Mouse (Mus musculus) liver, embryonic 14.5 days (tissue): ENCODE results near the gene Aldoart1. TPM values are rescaled to one million over a fixed set of nuclear protein-coding genes. Genes with fewer than 3 reads are reported as not detected.

Experiments used
- ATAC-seq: fragments of 200-750 bp; cut with Nextera tagmentation; 2 replicates; pipeline ENCODE4 v1.8.0; 2017; ENCODE audit warnings: moderate number of reproducible peaks, mild to moderate bottlenecking, moderate library complexity; ENCODE audit not compliant: insufficient read depth
- DNase-seq, 3 experiments: peaks; one replicate each; pipeline ENCODE4 v3.0.0-alpha.2; 2012 to 2013; ENCODE audit warnings: low read depth in 3 of 3, low spot score in 3 of 3
- H3K27ac ChIP-seq: fragments of 300-500 bp; sonication (generic); 2 replicates; pipeline ENCODE4 v1.5.1; 2014; ENCODE audit warnings: moderate library complexity, mild to moderate bottlenecking, control low read depth, inconsistent platforms
- H3K27me3 ChIP-seq: fragments of 300-500 bp; sonication (generic); 2 replicates; pipeline ENCODE4 v1.6.1; 2014; ENCODE audit warnings: mild to moderate bottlenecking, low read length, moderate library complexity; ENCODE audit not compliant: control insufficient read depth, insufficient read depth
- H3K36me3 ChIP-seq: fragments of 300-500 bp; sonication (generic); replicated peaks from 2 replicates; pipeline ENCODE4 v1.6.1; 2014; ENCODE audit warnings: low read depth; ENCODE audit not compliant: control insufficient read depth, insufficient read depth
- H3K4me1 ChIP-seq, 2 experiments: fragments of 200-500 bp in 1 of 2; fragments of 300-500 bp in 1 of 2; sonication (generic) in 1 of 2; replicated peaks; 2 replicates each; pipeline ENCODE4 v1.6.1; 2012 to 2014; ENCODE audit warnings: antibody characterized with exemption in 1 of 2, inconsistent platforms in 1 of 2, low read length in 1 of 2; ENCODE audit not compliant: control insufficient read depth in 2 of 2, insufficient read depth in 2 of 2
- H3K4me2 ChIP-seq: fragments of 300-500 bp; sonication (generic); 2 replicates; pipeline ENCODE4 v1.6.1; 2014; ENCODE audit warnings: low read depth, mild to moderate bottlenecking, control low read depth, moderate library complexity
- H3K4me3 ChIP-seq, 2 experiments: fragments of 200-500 bp in 1 of 2; fragments of 300-500 bp in 1 of 2; sonication (generic) in 1 of 2; 2 replicates each; pipeline ENCODE4 v1.5.1; 2012 to 2014; ENCODE audit warnings: low read depth in 2 of 2, low read length in 2 of 2, mild to moderate bottlenecking in 2 of 2, control low read depth in 1 of 2, inconsistent platforms in 1 of 2, moderate library complexity in 1 of 2; ENCODE audit not compliant: insufficient read depth in 1 of 2
- H3K9ac ChIP-seq: fragments of 300-500 bp; sonication (generic); replicated peaks from 2 replicates; pipeline ENCODE4 v1.6.1; 2014; ENCODE audit warnings: mild to moderate bottlenecking, control low read depth, moderate library complexity
- H3K9me3 ChIP-seq: fragments of 300-500 bp; sonication (generic); 2 replicates; pipeline ENCODE4 v1.6.1; 2016; ENCODE audit warnings: low read length, mixed read lengths; ENCODE audit not compliant: control insufficient read depth
- CTCF ChIP-seq: IDR thresholded peaks from 2 replicates; pipeline ENCODE4 v1.5.1; 2016; ENCODE audit warnings: antibody characterized with exemption, low read depth, control low read depth
- EP300 ChIP-seq: IDR thresholded peaks from 2 replicates; pipeline ENCODE4 v1.6.1; 2016; ENCODE audit warnings: antibody characterized with exemption, low read depth
- WGBS: fragments of 180-500 bp; shearing (Covaris S2); extraction: QIAGEN DNeasy Blood & Tissue Kit; methylation state at CpG from one replicate; pipeline ENCODE4 v1.1.7; 2014; ENCODE audit not compliant: insufficient replicate concordance; 5-methylcytosine and 5-hydroxymethylcytosine counted together
- polyA plus RNA-seq, 2 experiments: library from polyadenylated mRNA; depleted of rRNA in 1 of 2; stranded (reverse) in 1 of 2; unstranded in 1 of 2; fragments of >200 nt; fragmentation: Nextera tagmentation in 1 of 2; extraction: Ambion mirVana in 1 of 2; gene quantifications; 2 replicates each; pipeline versions ENCODE4 v1.2.1 to v1.2.3; 2012 to 2014

The Aldoart1 gene
- polyA plus RNA-seq (2012; rRNA removed) (not detected in 2 replicates), polyA plus RNA-seq (2014; fragmentation: Nextera tagmentation; extraction: Ambion mirVana) (not detected in 2 replicates)

DNA sequence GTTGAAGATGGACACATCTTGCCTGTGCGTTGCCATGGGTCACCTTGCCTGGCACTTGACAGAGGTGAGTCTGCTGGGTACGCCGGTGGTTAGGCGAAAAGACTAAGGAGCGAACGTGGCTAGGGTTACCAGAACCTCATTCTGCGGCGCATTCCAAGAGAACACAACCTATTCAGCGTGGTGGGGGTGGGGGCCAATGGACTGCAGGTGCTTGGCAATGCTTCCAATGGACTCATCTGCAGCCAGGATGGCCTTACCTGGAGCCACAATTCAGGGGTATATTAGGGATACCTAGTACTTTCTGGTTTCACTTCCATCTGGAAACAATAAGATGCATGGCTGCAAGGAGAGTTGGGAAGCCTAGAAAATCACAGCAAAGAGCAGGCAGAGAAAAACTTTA lies at the start of gene Aldoart1:
Aldoart1 (minus strand) TSS at position 101 of the 400 bp plus-strand sequence.
- 73% methylated on average over 9 of the region's 9 CpGs for WGBS
- ATAC-seq: no peak
- H3K27me3 ChIP-seq: no peaks in the 10 kb centered on the region
- no peaks in the 10 kb centered on the region for H3K36me3 ChIP-seq
- TF ChIP-seq EP300: no peak
- TF ChIP-seq CTCF: no peak
- no peak within 1 kb of the TSS for H3K27ac ChIP-seq
- no peaks in the 10 kb centered on the region for H3K9me3 ChIP-seq
- no peak within 1 kb of the TSS for H3K4me3 ChIP-seq
- H3K4me2 ChIP-seq: no peak within 1 kb of the TSS
- no peak for DNase-seq
- H3K4me1 ChIP-seq: no peaks in the 10 kb centered on the region
- no peak within 1 kb of the TSS for H3K9ac ChIP-seq

DNA sequence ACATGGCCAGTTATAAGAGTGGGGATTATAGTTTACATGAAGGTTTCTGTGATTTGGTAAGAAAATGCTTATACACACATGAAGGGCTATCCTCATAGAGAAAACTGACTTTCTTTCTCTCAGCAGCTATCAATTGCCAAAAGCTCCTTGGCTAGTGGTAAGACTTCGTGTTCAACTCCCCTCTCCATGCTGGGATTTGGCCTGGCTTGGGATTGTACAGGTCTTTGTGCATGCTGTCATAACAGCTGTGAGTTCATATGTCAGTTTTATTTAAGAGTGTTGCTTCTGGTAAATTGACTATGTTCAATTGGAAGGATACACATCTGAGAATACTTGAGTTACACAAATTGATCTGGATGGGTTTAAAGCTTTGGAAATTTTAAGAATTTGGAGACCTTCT lies 49.1 kb upstream of the Aldoart1 start:
- no peak for TF ChIP-seq CTCF
- no peak for TF ChIP-seq EP300
- Histone ChIP-seq H3K4me2 (no peak overlapping the region), H3K36me3 (no peaks in the 10 kb centered on the region), H3K4me1 (no peaks in the 10 kb centered on the region), H3K27ac (no peak overlapping the region), H3K4me3 (no peak overlapping the region), H3K9me3 (no peaks in the 10 kb centered on the region), H3K27me3 (no peaks in the 10 kb centered on the region), H3K9ac (no peak overlapping the region)
- DNase-seq: no peak
- 38% methylated on average over 1 of the region's 1 CpGs for WGBS
- no peak for ATAC-seq

DNA sequence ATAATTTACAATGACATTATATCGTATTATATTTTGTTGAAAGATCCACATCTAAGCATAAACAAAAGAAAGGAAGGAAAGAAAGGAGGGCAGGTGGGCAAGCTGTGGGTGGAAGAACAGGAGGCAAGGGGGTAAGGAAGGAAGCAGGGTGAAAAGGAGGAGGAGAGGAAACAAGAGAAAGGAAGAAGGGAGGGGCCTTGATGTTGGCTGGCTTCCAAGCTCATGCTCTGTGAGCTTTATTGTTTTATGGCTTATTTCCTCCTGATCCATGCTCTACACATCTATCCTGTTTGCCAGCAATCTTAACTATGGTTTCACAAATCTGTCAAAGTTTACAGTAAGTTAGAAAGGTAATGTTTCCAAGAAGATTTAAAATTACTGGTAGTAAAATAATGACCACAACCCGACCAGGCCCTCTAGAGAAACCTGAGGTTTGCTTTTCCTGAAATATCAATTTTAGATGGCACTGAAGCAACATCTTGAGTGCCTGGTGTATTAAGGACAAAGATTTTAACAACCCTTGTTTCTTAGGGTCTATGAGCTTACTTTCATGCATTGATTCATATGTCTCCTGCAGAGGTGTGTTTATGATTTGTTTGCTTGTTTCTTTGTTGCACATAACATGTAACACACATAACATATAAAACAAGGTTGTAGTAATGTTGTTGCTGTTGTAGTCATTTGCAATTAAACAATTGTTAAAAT lies 13.1 kb upstream of the Aldoart1 start:
- Histone ChIP-seq H3K4me1 (no peaks in the 10 kb centered on the region), H3K9ac (no peak overlapping the region), H3K4me3 (no peak overlapping the region), H3K9me3 (no peaks in the 10 kb centered on the region), H3K4me2 (no peak overlapping the region), H3K27me3 (no peaks in the 10 kb centered on the region), H3K27ac (no peak overlapping the region), H3K36me3 (no peaks in the 10 kb centered on the region)
- WGBS: 52% methylated on average over 2 of the region's 2 CpGs
- DNase-seq (no peak), ATAC-seq (no peak)
- no peak for TF ChIP-seq EP300
- no peak for TF ChIP-seq CTCF

DNA sequence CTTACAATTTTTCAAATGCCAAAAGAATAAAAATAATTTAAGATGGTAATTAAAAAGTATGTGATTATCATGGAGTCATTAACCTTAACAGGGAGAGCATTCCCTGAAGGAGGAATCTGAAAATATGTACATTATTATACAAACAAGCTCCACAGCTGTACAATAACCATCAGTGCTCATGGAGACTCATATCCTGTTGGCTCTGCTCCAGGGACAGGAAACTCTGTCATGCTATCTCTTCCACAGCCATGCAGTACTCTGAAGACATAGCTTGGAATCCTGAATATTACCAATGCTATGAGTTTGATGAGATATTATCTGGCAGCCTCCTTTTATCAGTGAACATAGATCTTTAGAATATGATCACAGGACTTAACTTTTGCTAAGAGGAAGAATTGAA lies 8.2 kb downstream of the Aldoart1 start:
- DNase-seq (no peak), ATAC-seq (no peak)
- no peak for TF ChIP-seq EP300
- no peak for TF ChIP-seq CTCF

DNA sequence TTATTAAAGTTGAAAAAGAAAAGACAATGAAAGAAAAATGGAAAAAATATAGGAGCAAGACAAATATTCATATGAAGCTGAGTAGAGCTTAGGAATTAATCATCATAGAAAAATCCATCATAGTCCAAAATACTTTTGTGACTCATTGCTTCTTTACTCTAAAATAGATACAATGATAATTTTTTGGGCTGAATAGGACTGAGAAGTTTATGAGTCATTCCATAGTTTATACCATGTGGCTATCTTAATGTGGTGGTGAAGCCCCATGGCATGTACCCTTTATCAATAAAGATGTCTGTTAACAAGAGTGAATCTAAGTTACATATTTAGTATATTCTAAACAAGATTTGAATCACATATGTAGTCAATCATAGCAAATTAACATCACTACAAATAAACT lies 9.4 kb downstream of the Aldoart1 start:
- no peak for DNase-seq
- Histone ChIP-seq H3K9me3 (no peaks in the 10 kb centered on the region), H3K27me3 (no peaks in the 10 kb centered on the region), H3K36me3 (no peaks in the 10 kb centered on the region), H3K9ac (no peak overlapping the region), H3K4me3 (no peak overlapping the region), H3K27ac (no peak overlapping the region), H3K4me2 (no peak overlapping the region), H3K4me1 (no peaks in the 10 kb centered on the region)
- TF ChIP-seq EP300: no peak
- no peak for TF ChIP-seq CTCF
- ATAC-seq: no peak

More for the DNA sequence above, 8.2 kb downstream of the Aldoart1 start:
- no peak overlapping the region for H3K9ac ChIP-seq
- no peak overlapping the region for H3K27ac ChIP-seq
- no peak overlapping the region for H3K4me2 ChIP-seq
- no peaks in the 10 kb centered on the region for H3K27me3 ChIP-seq
- no peaks in the 10 kb centered on the region for H3K9me3 ChIP-seq
- H3K4me1 ChIP-seq: no peaks in the 10 kb centered on the region
- no peaks in the 10 kb centered on the region for H3K36me3 ChIP-seq
- H3K4me3 ChIP-seq: no peak overlapping the region
